Mouse (Mus musculus): ENCODE measurements around the gene Vsig2.

GRCm38 (mm10) chr9:37593690-37594089 is 54.6 kb downstream of the Vsig2 start:
- no peak for TF ChIP-seq CTCF (IDR thresholded peaks at IDR 0.05; ENCODE audit: borderline replicate concordance, insufficient read depth, low read length)
- TF ChIP-seq POLR2A (IDR thresholded peaks at IDR 0.05; ENCODE audit: low read depth, low read length): no peak

Measured in embryonic fibroblast, embryonic 13.5 days (primary cell).